Mouse (Mus musculus) urinary bladder, postnatal 10 days (tissue): ENCODE measurements around the gene Taar7d.
"Not testable (repeated sequence)": the region's sequence is repeated elsewhere in the genome, so short reads cannot be mapped to it uniquely, and the experiment has no call there.

ENCODE experiments used
- DNase-seq: peaks from one replicate; pipeline ENCODE4 v3.0.0; 2022; ENCODE audit warnings: low spot score

Gene Taar7d

GRCm38 (mm10) chr10:24026922-24027321, at the start of gene Taar7d:
TSS of gene Taar7d (plus strand) at chr10:24027222.
- DNase-seq: no peak

GRCm38 (mm10) chr10:23977958-23978357, 49.1 kb upstream of the Taar7d start:
- DNase-seq: no peak

GRCm38 (mm10) chr10:23978901-23979705, 47.9 kb upstream of the Taar7d start:
- DNase-seq: peak; percentile 28

- no peak for DNase-seq
These were observed 41.5 kb upstream of the Taar7d start, which contains the start of gene Taar6 for GRCm38 (mm10) chr10:23985546-23985945. TSS of gene Taar6 (minus strand) at chr10:23985646.

- no peak for DNase-seq
These were observed 40.6 kb upstream of the Taar7d start for GRCm38 (mm10) chr10:23986419-23986818.

- no peak for DNase-seq
These were observed 33.6 kb upstream of the Taar7d start, which contains the start of gene Taar7a for GRCm38 (mm10) chr10:23993381-23993780. TSS of gene Taar7a (minus strand) at chr10:23993481.

GRCm38 (mm10) chr10:23999639-24000038, 27.4 kb upstream of the Taar7d start, which contains the start of gene Taar7b:
TSS of gene Taar7b (plus strand) at chr10:23999939.
- DNase-seq: no peak

GRCm38 (mm10) chr10:24006442-24006841, 20.6 kb upstream of the Taar7d start:
- DNase-seq: no peak

GRCm38 (mm10) chr10:24007034-24007433, 20.0 kb upstream of the Taar7d start:
- DNase-seq: no peak

GRCm38 (mm10) chr10:24008143-24008542, 18.9 kb upstream of the Taar7d start:
- DNase-seq: no peak

- DNase-seq: no peak
These were observed 4.3 kb downstream of the Taar7d start for GRCm38 (mm10) chr10:24031347-24031746.

GRCm38 (mm10) chr10:24037314-24037713, 10.3 kb downstream of the Taar7d start, which contains the start of gene Taar7e:
TSS of gene Taar7e (plus strand) at chr10:24037614.
- no peak for DNase-seq

- no peak for DNase-seq
These were observed 13.3 kb downstream of the Taar7d start for GRCm38 (mm10) chr10:24040120-24040869.

- no peak for DNase-seq
These were observed 22.2 kb downstream of the Taar7d start, which contains the start of gene Taar7f for GRCm38 (mm10) chr10:24049210-24049609. TSS of gene Taar7f (plus strand) at chr10:24049510.

- DNase-seq: no peak
These were observed 25.0 kb downstream of the Taar7d start for GRCm38 (mm10) chr10:24052039-24052438.

GRCm38 (mm10) chr10:24058986-24059385, 32.0 kb downstream of the Taar7d start:
- DNase-seq: no peak

- not testable (repeated sequence) for DNase-seq
These were observed 47.7 kb downstream of the Taar7d start for GRCm38 (mm10) chr10:24074751-24075150.

GRCm38 (mm10) chr10:24076200-24076599, 49.2 kb downstream of the Taar7d start, which contains the start of gene Taar8a:
TSS of gene Taar8a (plus strand) at chr10:24076500.
- DNase-seq: not testable (repeated sequence)
